Mouse (Mus musculus) embryonic facial prominence, embryonic 15.5 days (tissue): ENCODE measurements around the gene Rev3l. TPM values are rescaled to one million over a fixed set of nuclear protein-coding genes. Genes with fewer than 3 reads are reported as not detected.
"Not testable (repeated sequence)": the region's sequence is repeated elsewhere in the genome, so short reads cannot be mapped to it uniquely, and the experiment has no call there.

Source experiments
- ATAC-seq: fragments of 200-750 bp; cut with Nextera tagmentation; 2 replicates; pipeline ENCODE4 v1.8.0; 2017; ENCODE audit warnings: low read depth, moderate TSS enrichment; ENCODE audit not compliant: insufficient number of reproducible peaks, low FRiP score, low TSS enrichment
- H3K27ac ChIP-seq: fragments of 300-500 bp; sonication (generic); replicated peaks from 2 replicates; pipeline ENCODE4 v1.5.1; 2015; ENCODE audit warnings: mild to moderate bottlenecking, inconsistent platforms
- H3K27me3 ChIP-seq: fragments of 300-500 bp; sonication (generic); 2 replicates; pipeline ENCODE4 v1.6.1; 2015; ENCODE audit warnings: inconsistent platforms
- H3K36me3 ChIP-seq: fragments of 300-500 bp; sonication (generic); 2 replicates; pipeline ENCODE4 v1.6.1; 2015; ENCODE audit warnings: mild to moderate bottlenecking, inconsistent platforms
- H3K4me1 ChIP-seq: fragments of 300-500 bp; sonication (generic); 2 replicates; pipeline ENCODE4 v1.6.1; 2015; ENCODE audit warnings: inconsistent platforms
- H3K4me2 ChIP-seq: fragments of 300-500 bp; sonication (generic); replicated peaks from 2 replicates; pipeline ENCODE4 v1.6.1; 2015; ENCODE audit warnings: mild to moderate bottlenecking, inconsistent platforms
- H3K4me3 ChIP-seq: fragments of 300-500 bp; sonication (generic); replicated peaks from 2 replicates; pipeline ENCODE4 v1.5.1; 2015; ENCODE audit warnings: mild to moderate bottlenecking, inconsistent platforms
- H3K9ac ChIP-seq: fragments of 300-500 bp; sonication (generic); 2 replicates; pipeline ENCODE4 v1.6.1; 2015; ENCODE audit warnings: inconsistent platforms
- H3K9me3 ChIP-seq: fragments of 300-500 bp; sonication (generic); replicated peaks from 2 replicates; pipeline ENCODE4 v1.6.1; 2016; ENCODE audit warnings: inconsistent platforms
- WGBS: fragments of 180-500 bp; shearing (Covaris S2); methylation state at CpG from one replicate; pipeline ENCODE4 v1.1.7; 2015; 5-methylcytosine and 5-hydroxymethylcytosine counted together
- polyA plus RNA-seq: library from polyadenylated mRNA; unstranded; fragments of >200 nt; fragmentation: Nextera tagmentation; extraction: Ambion mirVana; gene quantifications from 2 replicates; pipeline ENCODE4 v1.2.1, GENCODE M21; 2015

Rev3l gene
- polyA plus RNA-seq, 1 experiment from 2014 or later = 17.6 TPM

GRCm38 (mm10) chr10:39908768-39909441 is 177.0 kb downstream of the Rev3l start:
- WGBS = 65% methylated on average over 13 of the region's 13 CpGs
- no peak for ATAC-seq
- no peaks in the 10 kb centered on the region for H3K36me3 ChIP-seq
- H3K4me3 ChIP-seq = no peak overlapping the region
- H3K9me3 ChIP-seq = no peaks in the 10 kb centered on the region
- H3K27me3 ChIP-seq = no peaks in the 10 kb centered on the region
- H3K9ac ChIP-seq = no peak overlapping the region
- H3K27ac ChIP-seq = no peak overlapping the region
- H3K4me1 ChIP-seq = no peaks in the 10 kb centered on the region
- no peak overlapping the region for H3K4me2 ChIP-seq

- no peak overlapping the region for H3K4me3 ChIP-seq
- H3K36me3 ChIP-seq = no peaks in the 10 kb centered on the region
- no peaks in the 10 kb centered on the region for H3K27me3 ChIP-seq
- H3K4me2 ChIP-seq = no peak overlapping the region
- H3K4me1 ChIP-seq = no peaks in the 10 kb centered on the region
- H3K9ac ChIP-seq = no peak overlapping the region
- no peaks in the 10 kb centered on the region for H3K9me3 ChIP-seq
- H3K27ac ChIP-seq = no peak overlapping the region
- ATAC-seq = no peak
Observed at GRCm38 (mm10) chr10:39912616-39913015, 180.7 kb downstream of the Rev3l start.

DNA sequence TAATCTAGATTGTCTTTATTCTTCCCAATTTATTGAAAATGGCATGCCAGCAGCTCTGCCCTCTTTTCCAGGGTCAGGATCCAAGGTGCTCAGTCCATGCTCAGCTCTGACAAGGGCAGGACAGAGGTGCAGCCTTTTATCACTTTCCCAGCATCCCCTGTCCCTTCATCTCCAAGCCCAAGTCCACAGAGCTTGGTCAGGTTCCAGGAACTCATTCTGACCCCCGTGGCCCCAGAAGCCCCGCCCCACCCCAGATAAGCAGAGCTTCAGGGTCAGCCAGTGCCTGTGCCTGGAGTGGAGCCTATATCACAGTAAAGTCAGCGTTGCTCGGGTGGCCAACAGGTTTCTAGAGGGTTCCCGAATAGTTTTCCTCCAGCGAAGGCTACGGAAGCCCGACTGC is 192.6 kb downstream of the Rev3l start:
- H3K9ac ChIP-seq, H3K4me1 ChIP-seq, H3K9me3 ChIP-seq, H3K4me2 ChIP-seq, H3K27ac ChIP-seq, H3K27me3 ChIP-seq, H3K36me3 ChIP-seq, H3K4me3 ChIP-seq, ATAC-seq: not testable (repeated sequence)
- 66% methylated on average over 8 of the region's 8 CpGs for WGBS

Other genes with a start within 250 kb of the Rev3l start
- 22.2 and 22.3 TPM in 2 replicates for gene Traf3ip2, start 119.2 kb upstream of the Rev3l start, polyA plus RNA-seq
- gene Mfsd4b4, start 167.1 kb downstream of the Rev3l start, polyA plus RNA-seq = 4.6 and 4.7 TPM in 2 replicates
- gene Mfsd4b2, start 194.8 kb downstream of the Rev3l start, polyA plus RNA-seq = not detected in 2 replicates
- 0.51 and 0.75 TPM in 2 replicates for gene Mfsd4b3, start 228.0 kb downstream of the Rev3l start, polyA plus RNA-seq